Mouse (Mus musculus): ENCODE data around the gene Csrp2. TPM values are rescaled to one million over a fixed set of nuclear protein-coding genes. Genes with fewer than 3 reads are reported as not detected.

Csrp2 gene
- total and polyA plus RNA-seq, 3 experiments: 4.8 to 19.6 TPM; not detected in 1

DNA sequence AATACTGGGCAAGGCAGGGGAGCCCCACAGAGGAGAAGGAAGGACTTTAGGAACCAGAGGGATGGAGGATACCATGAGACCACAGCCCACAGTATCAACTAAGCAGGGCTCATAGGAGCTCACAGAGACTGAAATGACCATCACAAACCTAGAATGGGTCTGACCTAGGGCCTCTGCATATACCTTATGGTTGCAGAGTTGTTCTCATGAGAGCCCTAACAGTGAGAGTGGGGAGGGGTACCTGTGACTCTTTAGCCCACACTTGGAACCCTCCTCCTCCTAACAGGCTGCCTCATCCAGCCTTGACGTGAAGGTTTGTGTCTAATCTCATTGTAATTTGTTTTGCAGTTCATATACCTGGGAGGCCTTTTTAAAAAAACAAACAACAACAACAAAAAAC lies 55.3 kb downstream of the Csrp2 start:
- Histone ChIP-seq H3K9me3 (replicated peaks; ENCODE audit: insufficient read depth, low read length) (no peaks in the 10 kb centered on the region), H3K36me3 (ENCODE audit: control insufficient read depth in 1 of 2, insufficient read depth in 2 of 2, low read length in 2 of 2) (peaks cover 0 to 31% of the 10 kb centered on the region in 2 experiments; a peak in 2 of 4 replicates), H3K79me2 (ENCODE audit: control insufficient read depth, insufficient read depth, low read length, poor library complexity) (no peaks in the 10 kb centered on the region), H3K27me3 (ENCODE audit: control insufficient read depth in 1 of 2, insufficient read depth in 2 of 2, low read length in 2 of 2) (no peaks in the 10 kb centered on the region), H3K27ac (ENCODE audit: control insufficient read depth, low read depth, low read length) (no peak overlapping the region), H3K4me3 (ENCODE audit: control insufficient read depth in 1 of 2, insufficient read depth in 1 of 2, low read depth in 2 of 2, low read length in 2 of 2) (no peak overlapping the region), H3K9ac (ENCODE audit: control insufficient read depth, low read depth, low read length, poor library complexity, severe bottlenecking) (no peak overlapping the region), H3K4me1 (ENCODE audit: control insufficient read depth in 1 of 2, insufficient read depth in 2 of 2, low read length in 2 of 2) (no peaks in the 10 kb centered on the region)
- no peak for TF ChIP-seq MAX (IDR thresholded peaks at IDR 0.05; ENCODE audit: low read length)
- TF ChIP-seq E2F4 (IDR thresholded peaks at IDR 0.05; ENCODE audit: borderline replicate concordance, low read depth, low read length): no peak
- TF ChIP-seq CTCF (IDR thresholded peaks at IDR 0.05 in 2 of 3, conservative IDR thresholded peaks at IDR 0.05 in 1 of 3; ENCODE audit: control insufficient read depth in 1 of 3, insufficient read depth in 1 of 3, low read depth in 2 of 3, low read length in 3 of 3, poor library complexity in 1 of 3, severe bottlenecking in 1 of 3): no peak
- no peak for TF ChIP-seq MYC (IDR thresholded peaks at IDR 0.05; ENCODE audit: low read depth, low read length)
- no peak for TF ChIP-seq EP300 (IDR thresholded peaks at IDR 0.05; ENCODE audit: low read depth in 1 of 2, low read length in 2 of 2)
- no peak for TF ChIP-seq RAD21 (IDR thresholded peaks at IDR 0.05; ENCODE audit: low read depth, low read length)
- no peak for TF ChIP-seq RCOR1 (IDR thresholded peaks at IDR 0.05; ENCODE audit: low read depth, low read length)
- no peak for TF ChIP-seq ZNF384 (IDR thresholded peaks at IDR 0.05; ENCODE audit: low read depth, low read length)
- TF ChIP-seq ETS1 (IDR thresholded peaks at IDR 0.05; ENCODE audit: low read depth, low read length): no peak
- TF ChIP-seq USF1 (IDR thresholded peaks at IDR 0.05; ENCODE audit: low read depth, low read length): no peak
- no peak for DNase-seq (ENCODE audit: low read depth, low spot score)

DNA sequence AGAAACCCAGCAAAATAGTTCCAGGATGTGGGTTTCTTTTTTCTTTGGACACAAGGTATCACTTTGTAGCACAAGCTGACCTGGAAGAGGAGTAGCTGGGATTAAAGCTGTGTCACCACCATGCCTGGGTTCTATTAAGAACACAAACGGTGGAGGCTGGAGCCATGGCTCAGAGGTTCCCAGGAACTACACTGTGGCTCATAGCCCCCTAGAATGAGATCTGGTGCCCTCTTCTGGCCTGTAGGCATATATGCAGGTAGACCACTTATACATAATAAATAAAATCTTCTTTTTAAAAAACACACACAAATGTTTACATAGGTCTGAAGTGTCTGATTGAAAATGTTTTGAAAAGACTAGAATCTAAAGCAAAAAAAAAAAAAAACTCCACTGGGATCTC lies 56.5 kb downstream of the Csrp2 start:
- Histone ChIP-seq H3K79me2 (ENCODE audit: control insufficient read depth, insufficient read depth, low read length, poor library complexity) (no peaks in the 10 kb centered on the region), H3K36me3 (ENCODE audit: control insufficient read depth in 1 of 2, insufficient read depth in 2 of 2, low read length in 2 of 2) (peaks cover 0 to 39% of the 10 kb centered on the region in 2 experiments; a peak in 2 of 4 replicates), H3K9me3 (replicated peaks; ENCODE audit: insufficient read depth, low read length) (no peaks in the 10 kb centered on the region), H3K9ac (ENCODE audit: control insufficient read depth, low read depth, low read length, poor library complexity, severe bottlenecking) (no peak overlapping the region), H3K4me3 (ENCODE audit: control insufficient read depth in 1 of 2, insufficient read depth in 1 of 2, low read depth in 2 of 2, low read length in 2 of 2) (no peak overlapping the region), H3K27me3 (ENCODE audit: control insufficient read depth in 1 of 2, insufficient read depth in 2 of 2, low read length in 2 of 2) (no peaks in the 10 kb centered on the region), H3K27ac (ENCODE audit: control insufficient read depth, low read depth, low read length) (no peak overlapping the region), H3K4me1 (ENCODE audit: control insufficient read depth in 1 of 2, insufficient read depth in 2 of 2, low read length in 2 of 2) (no peaks in the 10 kb centered on the region)
- DNase-seq (ENCODE audit: low read depth, low spot score): peak; percentile 73
- TF ChIP-seq HCFC1 (IDR thresholded peaks at IDR 0.05; ENCODE audit: low read depth, low read length) (no peak), SMC3 (IDR thresholded peaks at IDR 0.05; ENCODE audit: low read depth, low read length) (peak; percentile 54), MAZ (IDR thresholded peaks at IDR 0.05; ENCODE audit: low read depth, low read length) (no peak), RAD21 (IDR thresholded peaks at IDR 0.05; ENCODE audit: low read depth, low read length) (peak; percentile 41), RCOR1 (IDR thresholded peaks at IDR 0.05; ENCODE audit: low read depth, low read length) (no peak), ZC3H11A (IDR thresholded peaks at IDR 0.05; ENCODE audit: low read depth, low read length) (peak; percentile 27; the same call in 1 of the 2 replicates), MEF2A (IDR thresholded peaks at IDR 0.05; ENCODE audit: extremely low read depth, insufficient replicate concordance, low read depth, low read length, poor library complexity, severe bottlenecking) (no peak), TCF12 (IDR thresholded peaks at IDR 0.05; ENCODE audit: low read depth, low read length) (no peak), MAFK (IDR thresholded peaks at IDR 0.05; ENCODE audit: borderline replicate concordance, low read depth, low read length) (no peak), JUND (IDR thresholded peaks at IDR 0.05; ENCODE audit: low read depth, low read length) (no peak), POLR2AphosphoS2 (IDR thresholded peaks at IDR 0.05; ENCODE audit: low read length) (no peak), CTCF (IDR thresholded peaks at IDR 0.05 in 2 of 3, conservative IDR thresholded peaks at IDR 0.05 in 1 of 3; ENCODE audit: control insufficient read depth in 1 of 3, insufficient read depth in 1 of 3, low read depth in 2 of 3, low read length in 3 of 3, poor library complexity in 1 of 3, severe bottlenecking in 1 of 3) (peak; percentile 55 to 59 (median 56)), MAX (IDR thresholded peaks at IDR 0.05; ENCODE audit: low read length) (no peak), USF1 (IDR thresholded peaks at IDR 0.05; ENCODE audit: low read depth, low read length) (no peak)
